Comparison of ENCODE assay signal across 11 mouse cellular contexts in genomic region chr12:29356681-29357397, GRCm38 (mm10).
DNase-seq lines count a peak whose midpoint lies in the region; ATAC-seq lines count a peak whose summit lies in the region.
"Had no signal": no experiment of that assay in that cellular context is flagged by ENCODE, and none has a peak within 500 bp of the region (broad histone marks: within the 10 kb centered on the region; RNA-seq: fewer than 3 reads in every experiment).

No protein-coding gene starts in this region.

- no peaks in the 10 kb centered on the region for H3K9me3 ChIP-seq in hindbrain, embryonic 10.5 days
- no peaks in the 10 kb centered on the region for H3K9me3 ChIP-seq in midbrain, embryonic 16.5 days (replicated peaks; ENCODE audit: control insufficient read depth, low read length, poor library complexity, severe bottlenecking)
- H3K9me3 ChIP-seq: stomach, embryonic 15.5 days had no signal

- peak overlapping the region; percentile 16 for H3K4me3 ChIP-seq in hindbrain, embryonic 10.5 days
- H3K4me3 ChIP-seq in midbrain, embryonic 16.5 days (ENCODE audit: low read depth, low read length): no peak overlapping the region
- H3K4me3 ChIP-seq: stomach, embryonic 15.5 days had no signal

- no peaks in the 10 kb centered on the region for H3K36me3 ChIP-seq in hindbrain, embryonic 10.5 days
- no peaks in the 10 kb centered on the region for H3K36me3 ChIP-seq in midbrain, embryonic 16.5 days (ENCODE audit: control insufficient read depth, insufficient read depth, low read length)
- H3K36me3 ChIP-seq: stomach, embryonic 15.5 days had no signal

- H3K4me1 ChIP-seq in hindbrain, embryonic 10.5 days (replicated peaks): peaks cover 42% of the 10 kb centered on the region
- H3K4me1 ChIP-seq in midbrain, embryonic 16.5 days (ENCODE audit: control insufficient read depth, insufficient read depth, low read length): peaks cover 37% of the 10 kb centered on the region
- H3K4me1 ChIP-seq: stomach, embryonic 15.5 days had no signal

- peaks cover 32% of the 10 kb centered on the region for H3K27me3 ChIP-seq in hindbrain, embryonic 10.5 days (ENCODE audit: insufficient read depth, poor library complexity, severe bottlenecking)
- no peaks in the 10 kb centered on the region for H3K27me3 ChIP-seq in midbrain, embryonic 16.5 days (ENCODE audit: control insufficient read depth, insufficient read depth, low read depth, low read length)
- H3K27me3 ChIP-seq: stomach, embryonic 15.5 days had no signal

- H3K4me2 ChIP-seq in midbrain, embryonic 16.5 days (ENCODE audit: low read length): peak overlapping the region; percentile 13; the same call in 1 of the 2 replicates
- H3K4me2 ChIP-seq: stomach, embryonic 15.5 days had no signal

- peak overlapping the region; percentile 57 for H3K9ac ChIP-seq in midbrain, embryonic 16.5 days (ENCODE audit: low read depth, low read length)
- H3K9ac ChIP-seq: stomach, embryonic 15.5 days had no signal

- peak; percentile 79 for ATAC-seq in midbrain, embryonic 16.5 days
- no peak for ATAC-seq in megakaryocyte, adult 5-6 weeks (ENCODE audit: poor library complexity, severe bottlenecking)
- ATAC-seq: lung, postnatal 0 days had no signal

- WGBS in hindbrain, embryonic 10.5 days: 12% methylated on average over 11 of the region's 11 CpGs
- WGBS in midbrain, embryonic 16.5 days: 7% methylated on average over 11 of the region's 11 CpGs

- peak overlapping the region; percentile 89 for H3K27ac ChIP-seq in hindbrain, embryonic 10.5 days
- peak overlapping the region; percentile 89 for H3K27ac ChIP-seq in midbrain, embryonic 16.5 days (ENCODE audit: low read length)
- H3K27ac ChIP-seq: stomach, embryonic 15.5 days had no signal

- peak; percentile 17 to 20 for DNase-seq in cerebellum, postnatal 25 days
- no peak for DNase-seq in cerebellum, postnatal 36 days
- peak; percentile 74 for DNase-seq in brain, adult 2 months (ENCODE audit: low read depth, low spot score)
- DNase-seq in hindbrain, embryonic 10.5 days (ENCODE audit: low spot score): peak; percentile 72
- no peak for DNase-seq in ovary, postnatal 36 days (ENCODE audit: low spot score)
- DNase-seq in gastrocnemius, postnatal 25 days: no peak
- DNase-seq: adrenal gland, adult 8-10 months had no signal

Comparison
In these comparisons a context has a peak if more than half of its experiments do, and no peak if none do; other contexts are left out.
1. DNase-seq: peak in cerebellum, postnatal 25 days (2 of 2), brain, adult 2 months (single experiment) and hindbrain, embryonic 10.5 days (single experiment); none in cerebellum, postnatal 36 days (0 of 2), ovary, postnatal 36 days (single experiment) and gastrocnemius, postnatal 25 days (single experiment).